Mouse (Mus musculus): Measurements from ENCODE around the gene Spata19.

Spata19 gene

GRCm38 (mm10) chr9:27396500-27396899, at the start of gene Spata19:
Gene Spata19 (plus strand): TSS chr9:27396800.
- DNase-seq (ENCODE audit: extremely low read depth, low read depth) = no peak

- DNase-seq (ENCODE audit: extremely low read depth, low read depth) = no peak
Observed at GRCm38 (mm10) chr9:27353082-27353481, 43.5 kb upstream of the Spata19 start.

- no peak for DNase-seq (ENCODE audit: extremely low read depth, low read depth)
Observed at GRCm38 (mm10) chr9:27357893-27358292, 38.7 kb upstream of the Spata19 start.

- no peak for DNase-seq (ENCODE audit: extremely low read depth, low read depth)
Observed at GRCm38 (mm10) chr9:27367231-27367630, 29.4 kb upstream of the Spata19 start.

- DNase-seq (ENCODE audit: extremely low read depth, low read depth) = no peak
Observed at GRCm38 (mm10) chr9:27369108-27369507, 27.5 kb upstream of the Spata19 start.

GRCm38 (mm10) chr9:27375746-27376145, 20.9 kb upstream of the Spata19 start:
- no peak for DNase-seq (ENCODE audit: extremely low read depth, low read depth)

- DNase-seq (ENCODE audit: extremely low read depth, low read depth) = no peak
Observed at GRCm38 (mm10) chr9:27386951-27387350, 9.6 kb upstream of the Spata19 start.

GRCm38 (mm10) chr9:27401169-27401568, 4.6 kb downstream of the Spata19 start:
- no peak for DNase-seq (ENCODE audit: extremely low read depth, low read depth)

GRCm38 (mm10) chr9:27409733-27410132, 13.1 kb downstream of the Spata19 start:
- DNase-seq (ENCODE audit: extremely low read depth, low read depth) = peak; percentile 2

- peak; percentile 1 for DNase-seq (ENCODE audit: extremely low read depth, low read depth)
Observed at GRCm38 (mm10) chr9:27414058-27414460, 17.5 kb downstream of the Spata19 start.

GRCm38 (mm10) chr9:27424511-27424910, 27.9 kb downstream of the Spata19 start:
- no peak for DNase-seq (ENCODE audit: extremely low read depth, low read depth)

GRCm38 (mm10) chr9:27428552-27428951, 32.0 kb downstream of the Spata19 start:
- no peak for DNase-seq (ENCODE audit: extremely low read depth, low read depth)

GRCm38 (mm10) chr9:27433301-27433700, 36.7 kb downstream of the Spata19 start:
- no peak for DNase-seq (ENCODE audit: extremely low read depth, low read depth)

- no peak for DNase-seq (ENCODE audit: extremely low read depth, low read depth)
Observed at GRCm38 (mm10) chr9:27435936-27436335, 39.3 kb downstream of the Spata19 start.

- no peak for DNase-seq (ENCODE audit: extremely low read depth, low read depth)
Observed at GRCm38 (mm10) chr9:27437391-27438061, 40.9 kb downstream of the Spata19 start.

GRCm38 (mm10) chr9:27449780-27450422, 53.3 kb downstream of the Spata19 start:
- no peak for DNase-seq (ENCODE audit: extremely low read depth, low read depth)
